Mouse (Mus musculus) cerebellum, postnatal 25 days (tissue): ENCODE measurements around the gene Aurkb.
A peak's percentile ranks its signal among the peaks of the same experiment; 100 is the strongest.
"Not testable (repeated sequence)": the region's sequence is repeated elsewhere in the genome, so short reads cannot be mapped to it uniquely, and the experiment has no call there.

ENCODE experiments used
- DNase-seq, 2 experiments: peaks; one replicate each; pipeline ENCODE4 v3.0.0; 2021; ENCODE audit warnings: mixed read lengths in 2 of 2

Aurkb gene

DNA sequence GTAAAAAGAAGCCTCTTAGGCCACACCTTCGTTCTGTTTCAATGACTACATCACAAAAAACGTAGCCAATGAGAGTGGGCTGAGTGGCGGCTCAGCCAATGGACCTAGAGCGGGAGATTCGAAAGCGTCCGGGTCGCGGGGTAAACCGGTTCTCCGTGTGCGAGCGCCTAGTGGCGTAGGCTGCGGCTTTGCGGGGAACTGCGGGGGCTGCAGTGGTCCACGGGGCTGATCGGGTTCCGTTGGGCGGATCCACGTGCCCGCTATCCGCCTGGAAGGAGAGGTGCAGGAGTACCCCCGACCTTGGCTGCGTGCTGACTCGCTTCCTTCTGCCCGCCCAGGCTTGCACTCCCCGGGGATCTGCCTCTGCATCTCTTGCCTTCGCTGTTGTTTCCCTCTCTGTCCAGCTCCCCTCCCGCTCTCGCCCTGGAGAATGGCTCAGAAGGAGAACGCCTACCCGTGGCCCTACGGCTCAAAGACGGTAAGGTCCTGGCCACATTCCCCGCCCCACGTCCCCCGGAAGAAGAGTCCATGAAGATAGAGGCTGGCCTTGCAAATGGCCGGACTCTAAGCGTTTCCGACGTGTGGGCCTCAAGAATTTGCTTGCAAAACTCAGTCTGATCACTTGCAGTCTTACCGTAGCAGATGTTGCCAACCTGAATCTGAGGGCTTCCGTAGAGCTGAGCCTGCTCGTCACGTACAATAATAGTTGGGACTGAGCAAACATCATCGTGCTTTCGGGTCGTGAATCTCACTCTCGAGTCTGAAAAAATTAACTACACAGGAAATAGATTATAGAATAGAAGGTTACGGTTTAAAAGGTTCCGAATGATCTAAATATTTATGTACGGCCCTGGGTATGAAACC is at the start of gene Aurkb:
TSS of gene Aurkb (plus strand) at position 117 of the 864 bp plus-strand sequence.
- peak; percentile 71 to 89 for DNase-seq

GRCm38 (mm10) chr11:68997080-68997479 is 48.4 kb upstream of the Aurkb start:
- DNase-seq: no peak

DNA sequence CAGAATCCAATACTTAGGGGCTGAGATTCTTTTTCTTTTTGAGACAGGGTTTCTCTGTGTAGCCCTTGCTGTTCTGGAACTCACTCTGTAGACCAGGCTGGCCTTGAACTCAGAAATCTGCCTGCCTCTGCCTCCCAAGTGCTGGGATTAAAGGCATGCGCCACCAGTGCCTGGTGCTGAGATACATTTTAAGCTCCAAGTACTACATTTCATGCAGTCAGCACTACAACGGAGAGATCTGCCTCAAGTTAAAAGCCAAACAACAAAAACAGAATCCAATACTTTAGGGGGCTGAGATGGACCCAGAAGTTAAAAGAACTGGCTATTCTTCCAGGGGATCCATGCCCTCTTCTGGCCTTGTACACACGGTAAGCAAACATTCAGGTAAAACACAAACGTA is 42.7 kb upstream of the Aurkb start:
- DNase-seq: not testable (repeated sequence)

DNA sequence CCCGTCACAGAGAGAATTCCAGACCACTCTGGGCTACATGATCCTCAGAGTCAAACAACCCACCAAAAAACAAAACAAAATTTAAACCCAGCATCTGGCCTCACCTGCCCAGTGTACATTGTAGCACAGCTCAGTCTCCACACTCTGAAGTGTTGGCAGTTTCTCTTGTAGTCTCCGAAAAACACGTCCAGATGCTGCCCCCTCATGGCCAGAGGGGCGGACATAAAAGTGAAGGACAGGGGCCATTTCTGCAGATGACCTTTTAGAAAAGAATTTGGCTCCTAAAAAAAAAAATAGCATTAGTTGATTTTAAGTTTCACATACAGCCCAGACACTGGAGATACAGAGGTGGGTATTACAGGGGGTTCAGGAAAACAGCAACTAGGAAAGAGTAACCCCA is 41.9 kb upstream of the Aurkb start:
- DNase-seq: peak in 1 of 2 experiments; percentile 52

GRCm38 (mm10) chr11:69005193-69005592 is 40.3 kb upstream of the Aurkb start:
- DNase-seq: no peak

GRCm38 (mm10) chr11:69006575-69006974 is 38.9 kb upstream of the Aurkb start:
- not testable (repeated sequence) for DNase-seq

DNA sequence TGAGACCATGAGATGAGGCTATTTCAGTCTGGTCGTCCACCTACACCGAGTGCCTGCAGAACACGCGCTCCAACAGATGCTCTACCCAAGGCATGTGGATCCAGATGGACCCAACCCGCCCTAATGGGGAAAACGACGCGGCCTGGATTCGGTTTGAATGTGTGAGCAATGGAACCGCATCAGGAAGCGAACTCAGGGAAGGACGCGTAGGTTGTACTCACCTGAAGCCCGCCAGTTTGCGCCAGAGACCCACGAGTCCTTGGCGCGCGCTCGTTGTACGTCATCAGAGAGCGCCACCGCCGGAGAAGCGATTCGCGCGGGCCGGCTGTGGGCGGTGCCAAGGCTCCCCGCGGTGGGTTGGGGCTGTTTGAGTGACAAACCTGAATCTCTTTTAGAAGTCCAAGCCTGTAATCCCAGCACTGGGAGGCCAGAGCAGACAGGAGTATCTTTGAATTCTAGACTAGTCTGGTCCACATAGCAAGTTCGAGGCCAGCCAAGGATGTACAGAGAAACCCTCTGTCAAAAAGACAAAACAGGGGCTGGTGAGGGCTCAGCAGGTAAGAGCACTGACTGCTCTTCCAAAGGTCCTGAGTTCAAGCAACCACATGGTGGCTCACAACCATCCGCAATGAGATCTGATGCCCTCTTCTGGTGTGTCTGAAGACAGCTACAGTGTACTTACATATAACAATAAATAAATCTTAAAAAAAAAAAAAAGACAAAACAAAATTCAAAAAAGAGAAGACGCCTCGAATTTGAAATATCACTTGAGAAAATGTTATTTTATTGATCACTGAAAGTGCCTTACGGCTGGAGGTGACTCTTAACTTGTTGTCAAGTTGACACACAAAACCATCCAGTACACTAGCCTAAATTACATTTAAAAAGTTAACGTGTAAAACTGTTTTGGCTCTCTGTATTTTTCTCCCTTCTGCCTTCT is 37.0 kb upstream of the Aurkb start, which contains the start of gene Pfas:
TSS of gene Pfas (minus strand) at position 279 of the 940 bp plus-strand sequence.
- peak; percentile 97 to 99 for DNase-seq

DNA sequence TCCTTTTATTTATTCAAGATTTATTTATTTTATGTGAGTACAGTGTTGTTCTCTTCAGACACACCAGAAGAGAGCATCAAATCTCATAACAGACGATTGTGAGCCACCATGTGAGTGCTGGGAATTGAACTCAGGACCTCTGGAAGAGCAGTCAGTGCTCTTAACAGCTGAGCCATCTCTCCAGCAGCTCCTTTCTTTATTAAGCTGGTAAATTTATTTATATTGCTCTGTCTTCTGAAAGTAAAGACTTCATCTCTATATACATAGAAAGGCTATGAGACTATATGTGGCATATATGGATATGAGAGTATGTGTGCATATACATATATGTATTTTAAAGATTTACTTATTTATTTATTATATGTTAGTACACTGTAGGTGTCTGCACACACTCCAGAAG is 35.9 kb upstream of the Aurkb start:
- DNase-seq: no peak

DNA sequence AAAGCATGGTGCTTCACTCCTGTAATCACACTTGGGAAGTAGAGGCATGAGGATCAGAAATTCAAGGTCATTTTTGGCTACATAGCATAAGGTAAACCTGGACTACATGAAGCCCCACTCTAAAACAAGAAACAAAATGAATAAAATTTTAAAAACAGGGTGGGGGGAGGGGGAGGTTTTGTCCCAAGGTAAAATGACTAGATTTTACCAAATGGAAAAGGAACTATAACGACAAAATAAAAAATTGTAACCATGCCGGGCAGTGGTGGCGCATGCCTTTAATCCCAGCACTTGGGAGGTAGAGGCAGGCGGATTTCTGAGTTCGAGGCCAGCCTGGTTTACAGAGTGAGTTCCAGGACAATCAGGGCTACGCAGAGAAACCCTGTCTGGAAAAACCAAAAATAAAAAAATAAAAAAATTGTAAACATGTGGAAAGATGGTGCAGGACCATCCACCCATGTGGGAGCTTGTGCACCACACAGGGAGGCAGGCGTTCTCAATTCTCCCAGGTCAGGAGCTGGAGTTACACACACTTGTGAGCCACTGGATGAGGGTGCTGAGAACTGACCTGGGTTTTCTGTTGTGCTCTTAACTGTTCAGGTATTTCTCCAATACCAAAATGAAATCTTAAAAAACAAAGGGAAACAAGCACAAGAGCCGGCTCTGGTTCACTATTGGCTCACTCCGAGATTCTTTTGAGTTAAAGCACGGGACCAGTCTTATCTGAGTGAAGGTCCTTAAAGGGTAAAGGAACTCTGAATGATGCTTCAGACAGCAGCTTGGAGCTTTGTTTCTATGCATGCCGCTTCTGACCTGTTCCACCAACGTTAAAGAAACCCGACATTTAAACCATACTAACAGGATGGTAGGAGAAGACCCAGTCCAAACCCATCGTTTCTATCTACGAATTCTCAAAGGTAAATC is 34.8 kb upstream of the Aurkb start:
- DNase-seq: no peak

- not testable (repeated sequence) for DNase-seq
Measured at GRCm38 (mm10) chr11:69011445-69011844, 34.0 kb upstream of the Aurkb start.

DNA sequence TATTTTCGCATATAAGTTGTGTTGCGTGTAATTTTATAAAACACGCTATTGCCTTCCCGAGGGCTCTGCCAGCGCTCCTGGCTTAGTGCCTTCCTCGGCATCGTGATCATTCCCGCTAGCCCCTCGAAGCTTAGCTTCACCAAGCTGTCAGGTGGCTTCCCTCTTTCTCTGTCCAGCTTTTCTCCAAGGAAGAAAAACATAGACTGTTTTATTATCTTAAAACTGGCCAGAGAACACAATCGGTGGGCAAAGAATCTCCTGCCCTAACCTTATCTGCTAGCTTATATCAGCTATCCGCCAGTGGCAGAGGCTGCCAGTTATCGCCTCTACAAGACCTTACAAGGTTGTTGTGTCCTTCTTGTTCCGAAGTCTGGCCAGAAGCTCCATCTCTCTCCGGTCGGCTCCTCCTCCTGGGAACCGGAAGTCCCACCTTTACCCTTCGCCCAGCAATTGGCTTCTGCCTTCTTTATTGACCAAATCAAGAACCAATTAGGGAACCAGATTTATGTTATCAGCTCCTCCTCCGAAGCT is 33.3 kb upstream of the Aurkb start:
- peak; percentile 87 to 90 for DNase-seq

DNA sequence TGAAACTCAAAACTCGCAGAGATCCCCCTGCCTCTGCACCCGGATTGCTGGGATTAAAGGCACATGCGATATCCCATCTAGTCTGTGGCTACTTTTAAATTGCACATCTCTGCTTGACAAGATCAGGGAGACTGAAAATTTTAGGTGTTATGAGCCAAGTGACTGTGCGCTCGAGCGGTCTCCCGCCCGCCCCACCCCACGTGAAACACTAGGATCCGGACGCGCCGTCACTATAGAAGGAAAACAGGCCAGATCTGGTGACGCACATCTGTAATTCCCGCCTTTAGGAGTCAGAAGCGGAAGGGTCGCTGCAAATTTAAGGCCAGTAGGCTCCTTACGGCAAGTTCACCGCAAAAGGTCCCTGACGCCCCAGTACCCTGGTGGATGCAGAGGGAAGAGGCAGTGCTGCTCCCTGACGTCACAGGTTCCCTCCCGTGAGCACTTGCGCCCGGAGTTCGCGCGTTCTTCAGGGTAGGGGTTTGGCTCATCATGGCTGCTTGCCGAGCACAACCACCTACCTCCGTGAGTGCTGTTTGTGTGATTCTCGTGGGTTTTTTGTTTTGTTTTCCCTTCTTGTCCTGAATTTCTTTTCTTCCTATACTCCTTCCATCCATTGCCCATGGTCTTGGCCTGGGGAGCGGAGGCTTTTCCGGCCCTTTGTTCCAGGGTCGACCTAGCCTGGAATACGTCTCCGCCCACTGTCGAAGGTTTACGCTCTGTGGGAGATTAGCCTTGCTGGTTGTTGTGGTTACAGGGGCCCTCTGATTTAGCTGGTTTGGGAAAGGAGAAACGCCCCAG is 29.6 kb upstream of the Aurkb start, which contains the start of gene Ctc1:
TSS of gene Ctc1 (plus strand) at position 268 of the 798 bp plus-strand sequence.
- peak; percentile 93 for DNase-seq

DNA sequence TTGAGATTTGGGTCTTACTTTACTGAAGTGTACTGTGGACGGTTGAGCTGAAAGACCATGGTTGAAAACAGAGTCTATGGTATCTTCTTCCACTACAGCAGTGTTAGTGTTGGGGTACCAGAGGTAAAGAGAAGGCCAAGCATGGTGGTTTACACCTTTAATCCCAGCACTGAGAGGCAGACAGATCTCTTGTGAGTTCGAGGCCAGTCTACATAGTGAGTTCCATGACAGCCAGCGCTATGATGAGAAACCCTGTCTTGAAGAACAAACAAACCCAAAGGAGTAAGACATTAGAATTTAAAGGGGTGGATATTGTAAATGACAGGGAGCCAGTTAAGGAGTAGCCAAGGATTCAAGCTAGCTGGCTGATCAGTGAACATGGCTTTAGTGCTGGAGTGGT is 28.7 kb upstream of the Aurkb start:
- DNase-seq: no peak

DNA sequence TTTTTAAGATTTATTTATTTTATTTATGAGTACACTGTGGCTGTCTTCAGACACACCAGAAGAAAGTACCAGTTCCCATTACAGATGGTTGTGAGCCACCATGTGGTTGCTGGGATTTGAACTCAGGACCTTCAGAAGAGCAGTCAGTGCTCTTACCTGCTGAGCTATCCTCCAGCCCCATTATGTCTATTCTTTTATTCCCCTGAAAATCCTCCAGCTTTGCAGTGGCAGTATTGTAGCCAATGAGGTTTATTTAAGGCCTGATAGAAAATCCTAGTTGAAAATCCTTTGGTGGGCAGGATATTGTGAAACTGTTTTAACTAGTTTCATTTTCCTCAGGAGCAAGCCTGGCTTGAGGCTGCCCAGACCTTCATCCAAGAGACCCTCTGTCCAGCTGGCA is 24.8 kb upstream of the Aurkb start:
- DNase-seq: no peak

GRCm38 (mm10) chr11:69026562-69026961 is 18.9 kb upstream of the Aurkb start:
- DNase-seq: no peak

DNA sequence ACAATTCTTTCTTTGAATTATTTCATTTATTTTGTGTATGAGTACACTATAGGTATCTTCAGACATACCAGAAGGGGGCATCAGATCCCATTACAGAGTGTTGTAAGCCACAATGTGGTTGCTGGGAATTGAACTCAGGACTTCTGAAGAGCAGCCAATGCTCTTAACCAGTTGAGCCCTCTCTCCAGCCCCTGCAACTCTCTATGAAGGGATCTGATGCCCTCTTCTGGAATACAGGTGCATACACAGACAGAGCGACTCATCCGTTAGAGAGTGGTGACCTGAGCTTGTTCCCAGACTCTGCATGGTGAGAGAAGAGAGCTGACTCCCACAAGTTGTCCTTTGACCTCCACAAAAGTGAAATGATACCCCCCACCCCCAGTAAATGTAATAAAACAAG is 16.6 kb upstream of the Aurkb start:
- no peak for DNase-seq

- DNase-seq: no peak
Measured at GRCm38 (mm10) chr11:69033552-69033951, 11.9 kb upstream of the Aurkb start.

DNA sequence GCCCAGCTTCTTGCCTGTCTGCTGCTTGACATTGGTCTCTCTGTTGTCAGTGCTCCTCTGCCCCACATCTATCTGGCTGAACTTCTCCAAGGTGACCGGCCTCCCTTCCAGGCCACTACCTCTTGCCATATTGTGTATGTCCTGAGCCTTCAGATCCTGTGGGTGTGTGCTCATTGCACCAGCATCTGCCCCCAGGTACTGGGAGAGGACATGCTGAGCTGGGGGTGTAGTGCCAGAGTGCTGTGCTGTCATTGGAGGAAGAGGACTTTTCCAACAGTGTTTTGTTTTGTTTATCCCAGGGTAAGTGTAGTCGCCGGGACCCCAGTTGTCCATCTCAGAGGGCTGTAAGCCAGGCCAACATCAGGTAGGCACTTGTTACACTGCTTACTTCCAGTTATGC is 10.9 kb upstream of the Aurkb start:
- no peak for DNase-seq

GRCm38 (mm10) chr11:69035411-69035810 is 10.0 kb upstream of the Aurkb start:
- DNase-seq: peak; percentile 25 to 47

DNA sequence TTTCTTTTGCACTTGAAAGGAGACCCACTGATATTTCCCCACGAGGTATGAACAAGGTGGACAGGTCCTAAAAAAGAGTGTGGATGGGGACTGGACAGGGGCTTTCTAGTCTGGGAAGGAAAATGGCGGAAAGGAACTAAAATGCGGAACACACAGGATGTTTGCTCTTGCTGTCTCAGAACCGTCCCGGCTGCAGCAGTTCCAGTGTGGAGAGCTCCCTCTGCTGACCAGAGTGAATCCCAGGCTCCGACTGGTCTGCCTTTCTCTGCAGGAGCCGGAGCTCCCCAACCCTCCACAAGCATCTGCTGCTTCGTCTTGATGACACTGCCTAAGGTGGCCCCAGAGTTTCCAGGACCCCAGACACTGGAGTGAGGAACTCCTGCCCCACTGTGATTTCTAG is 9.6 kb upstream of the Aurkb start:
- DNase-seq: peak; percentile 90 to 92
